Mouse (Mus musculus): ENCODE measurements around the gene Stpg3.

GRCm38 (mm10) chr2:25211121-25211670, 3.2 kb downstream of the Stpg3 start, which contains the start of gene Nelfb:
- TF ChIP-seq POLR2A (IDR thresholded peaks at IDR 0.05; ENCODE audit: extremely low read depth, insufficient read depth, low read length): peak; percentile 60; the same call in 1 of the 2 replicates
- no peak for TF ChIP-seq CTCF (IDR thresholded peaks at IDR 0.05; ENCODE audit: extremely low read depth, insufficient read depth, low read length)

Measured in cortical plate, adult 2 months (tissue).